Mouse (Mus musculus) cortical plate, adult 2 months (tissue): ENCODE data around the gene Cdc42bpb. TPM values are rescaled to one million over a fixed set of nuclear protein-coding genes. Genes with fewer than 3 reads are reported as not detected.

Source experiments
- H3K27ac ChIP-seq: fragments of 200-500 bp; 2 replicates; pipeline ENCODE4 v1.5.1; 2012; ENCODE audit warnings: low read length, control low read depth, inconsistent platforms; ENCODE audit not compliant: insufficient read depth
- H3K4me1 ChIP-seq: fragments of 200-500 bp; 2 replicates; pipeline ENCODE4 v1.6.1; 2011; ENCODE audit warnings: low read length; ENCODE audit not compliant: control insufficient read depth, insufficient read depth
- H3K4me3 ChIP-seq: fragments of 200-500 bp; 2 replicates; pipeline ENCODE4 v1.5.1; 2011; ENCODE audit warnings: mild to moderate bottlenecking, low read length, control low read depth; ENCODE audit not compliant: insufficient read depth
- CTCF ChIP-seq: fragments of 200-500 bp; IDR thresholded peaks from 2 replicates; pipeline ENCODE4 v1.5.1; 2011; ENCODE audit warnings: mild to moderate bottlenecking, control low read depth, low read length; ENCODE audit not compliant: insufficient read depth; ENCODE audit errors: extremely low read depth
- POLR2A ChIP-seq: fragments of 200-500 bp; IDR thresholded peaks from 2 replicates; pipeline ENCODE4 v1.6.1; 2011; ENCODE audit warnings: mild to moderate bottlenecking, low read length, control low read depth; ENCODE audit not compliant: insufficient read depth; ENCODE audit errors: extremely low read depth
- polyA plus RNA-seq: library from polyadenylated mRNA; depleted of rRNA; stranded (reverse); fragments of >200 nt; gene quantifications from 2 replicates; pipeline ENCODE4 v1.2.3, GENCODE M21; 2012

The Cdc42bpb gene
- polyA plus RNA-seq, 1 experiment: 195 TPM

DNA sequence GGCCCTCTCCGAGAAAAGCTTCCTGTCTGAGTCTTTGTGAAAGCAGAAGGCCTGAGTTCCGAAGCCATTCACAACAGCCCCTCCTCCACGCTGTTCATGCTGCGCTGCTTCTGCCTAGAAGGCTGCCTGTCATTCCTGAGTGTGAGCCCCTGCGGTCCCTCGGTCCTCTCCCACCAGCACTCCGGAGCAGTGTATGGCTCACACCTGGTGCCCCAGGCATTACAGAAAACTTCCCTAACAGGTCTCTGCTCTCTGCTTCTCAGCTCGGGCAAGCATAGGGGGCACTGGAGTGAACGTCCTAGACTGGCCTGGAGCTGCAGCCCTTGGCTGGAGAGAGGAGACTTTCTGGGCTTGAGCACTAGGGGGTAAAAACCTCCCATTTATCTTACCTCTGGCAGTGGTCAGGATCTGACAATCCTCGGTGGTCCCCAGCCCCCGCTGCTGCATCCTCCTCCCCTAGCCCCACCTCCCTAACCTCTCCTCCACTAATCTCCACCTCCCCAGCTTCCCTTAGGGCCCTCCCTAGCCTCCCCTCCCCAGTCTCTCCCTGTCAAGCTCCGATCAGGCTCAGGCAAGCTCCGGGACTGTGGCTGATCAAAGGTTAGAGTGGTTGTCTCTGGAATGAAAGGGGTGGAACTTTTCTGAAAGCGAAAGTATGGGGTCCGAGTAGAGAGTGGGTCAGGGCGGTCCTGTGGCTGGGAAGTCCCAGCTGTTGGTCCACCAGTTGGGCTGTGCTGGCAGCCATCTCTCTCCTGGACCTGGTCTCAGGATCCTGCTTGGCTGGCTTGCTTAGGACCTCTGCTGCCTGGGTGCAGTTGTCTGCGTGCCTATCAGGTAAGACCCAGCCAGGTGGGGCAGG, 39.6 kb upstream of the Cdc42bpb start, which contains the start of gene Exoc3l4:
Gene Exoc3l4, plus strand, starts transcription at position 97 of the 859 bp plus-strand sequence.
- TF ChIP-seq POLR2A: no peak
- H3K27ac ChIP-seq: no peak within 1 kb of the TSS
- H3K4me3 ChIP-seq: no peak within 1 kb of the TSS
- peaks cover 1% of the 10 kb centered on the region; the same call in 1 of the 2 replicates for H3K4me1 ChIP-seq

- Histone ChIP-seq H3K4me3 (no peak overlapping the region), H3K27ac (no peak overlapping the region), H3K4me1 (peaks cover 1% of the 10 kb centered on the region; the same call in 1 of the 2 replicates)
- TF ChIP-seq POLR2A (no peak), CTCF (peak; percentile 93)
These were observed 35.8 kb upstream of the Cdc42bpb start for GRCm38 (mm10) chr12:111413300-111413699.

GRCm38 (mm10) chr12:111412581-111413284, 35.2 kb upstream of the Cdc42bpb start:
- no peak overlapping the region for H3K27ac ChIP-seq
- no peak for TF ChIP-seq POLR2A
- TF ChIP-seq CTCF: no peak
- H3K4me1 ChIP-seq: no peaks in the 10 kb centered on the region
- H3K4me3 ChIP-seq: no peak overlapping the region

DNA sequence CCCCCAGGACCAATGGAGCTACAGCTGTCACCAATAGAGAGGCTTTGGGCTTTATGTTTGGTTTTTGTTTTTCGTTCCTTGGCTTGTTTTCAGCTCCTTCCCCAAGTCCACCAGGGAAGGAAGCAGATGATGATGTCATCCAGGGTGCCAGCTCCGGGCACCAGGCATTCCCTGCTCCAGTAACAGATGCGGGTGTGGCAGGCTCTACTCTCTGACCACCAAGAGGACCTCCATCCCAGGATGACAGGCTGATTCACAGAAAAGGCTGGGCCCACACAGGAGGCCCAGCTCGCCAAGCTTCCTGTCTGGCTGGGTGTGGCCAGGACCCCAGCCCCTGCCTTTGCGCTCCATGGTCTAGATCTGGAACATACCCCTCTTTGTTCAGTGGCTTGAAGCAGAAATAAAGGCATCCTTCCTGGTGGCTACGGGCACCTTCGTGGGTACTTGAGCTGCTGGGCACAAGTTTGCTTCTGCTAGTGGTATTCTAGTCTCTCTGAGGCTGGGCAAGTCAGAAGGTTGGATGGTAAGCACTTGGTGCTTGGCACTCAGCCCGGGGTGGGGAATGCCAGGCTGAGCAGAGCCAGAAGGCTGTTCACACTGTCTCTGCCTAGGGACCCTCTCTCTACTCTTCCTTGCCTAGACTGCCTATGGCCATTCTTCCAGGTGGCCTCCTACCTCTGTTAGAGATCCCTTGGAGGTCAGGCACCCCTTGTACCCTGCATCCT, 34.3 kb upstream of the Cdc42bpb start:
- Histone ChIP-seq H3K27ac (no peak overlapping the region), H3K4me1 (no peaks in the 10 kb centered on the region), H3K4me3 (no peak overlapping the region)
- TF ChIP-seq CTCF (no peak), POLR2A (no peak)

GRCm38 (mm10) chr12:111409583-111409982, 32.1 kb upstream of the Cdc42bpb start:
- TF ChIP-seq CTCF (no peak), POLR2A (no peak)
- Histone ChIP-seq H3K27ac (no peak overlapping the region), H3K4me1 (no peaks in the 10 kb centered on the region), H3K4me3 (no peak overlapping the region)

DNA sequence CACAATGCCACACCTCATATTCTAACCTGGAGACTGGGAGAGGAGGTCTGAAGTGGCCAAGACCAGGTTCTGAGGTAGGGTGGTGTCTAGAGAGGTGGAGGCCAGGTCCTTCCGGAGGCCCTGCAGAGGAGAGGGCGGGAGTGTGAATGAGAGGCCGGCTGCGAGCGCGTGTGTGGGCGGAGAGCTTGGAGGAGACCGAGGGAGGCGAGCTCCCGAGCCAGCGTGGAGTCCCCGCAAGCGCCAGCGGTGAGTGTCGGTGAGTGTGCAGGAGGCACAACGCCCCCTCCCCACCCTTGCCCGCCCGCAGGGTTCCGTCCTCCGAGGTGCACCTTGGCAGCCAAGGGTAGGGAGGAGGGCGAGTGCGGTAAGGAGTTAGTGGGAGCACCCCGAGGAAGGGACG, 29.1 kb upstream of the Cdc42bpb start, which contains the start of gene Lbhd2:
Gene Lbhd2, plus strand, starts transcription at position 188 of the 400 bp plus-strand sequence.
- no peak for TF ChIP-seq POLR2A
- no peaks in the 10 kb centered on the region for H3K4me1 ChIP-seq
- no peak within 1 kb of the TSS for H3K27ac ChIP-seq
- no peak within 1 kb of the TSS for H3K4me3 ChIP-seq

DNA sequence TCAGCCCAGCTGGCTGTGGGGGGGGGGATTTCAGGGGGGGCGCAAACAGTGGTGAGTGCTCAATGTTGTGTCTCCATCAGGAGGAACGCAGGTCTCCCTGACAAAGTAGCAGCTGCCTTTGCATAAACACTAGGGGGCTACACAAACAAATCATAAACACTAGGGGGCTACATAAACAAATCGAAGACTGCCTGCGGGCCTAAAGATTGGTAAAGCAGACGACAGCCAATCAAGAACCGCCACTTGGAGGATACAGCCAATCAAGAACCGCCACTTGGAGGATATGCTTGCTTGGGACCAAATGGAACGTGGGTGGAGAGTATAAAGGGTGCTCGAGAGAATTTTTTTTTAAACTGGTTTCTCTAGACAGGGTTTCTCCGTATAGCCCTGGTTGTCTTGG, 27.4 kb upstream of the Cdc42bpb start:
- TF ChIP-seq CTCF (no peak), POLR2A (no peak)
- H3K4me3 ChIP-seq: no peak overlapping the region
- H3K4me1 ChIP-seq: no peaks in the 10 kb centered on the region
- no peak overlapping the region for H3K27ac ChIP-seq

GRCm38 (mm10) chr12:111401454-111402184, 24.1 kb upstream of the Cdc42bpb start:
- Histone ChIP-seq H3K27ac (no peak overlapping the region), H3K4me3 (no peak overlapping the region), H3K4me1 (no peaks in the 10 kb centered on the region)
- no peak for TF ChIP-seq POLR2A
- TF ChIP-seq CTCF: peak; percentile 94

- Histone ChIP-seq H3K4me1 (no peaks in the 10 kb centered on the region), H3K4me3 (no peak overlapping the region), H3K27ac (no peak overlapping the region)
- no peak for TF ChIP-seq POLR2A
- no peak for TF ChIP-seq CTCF
These were observed 19.5 kb upstream of the Cdc42bpb start for GRCm38 (mm10) chr12:111396997-111397396.
